Mouse (Mus musculus) ovary, postnatal 10 days (tissue): ENCODE measurements around the gene Disp2.
A peak's percentile ranks its signal among the peaks of the same experiment; 100 is the strongest.

ENCODE experiments used
- DNase-seq: peaks from one replicate; pipeline ENCODE4 v3.0.0; 2022; ENCODE audit warnings: low spot score

Disp2 gene

DNA sequence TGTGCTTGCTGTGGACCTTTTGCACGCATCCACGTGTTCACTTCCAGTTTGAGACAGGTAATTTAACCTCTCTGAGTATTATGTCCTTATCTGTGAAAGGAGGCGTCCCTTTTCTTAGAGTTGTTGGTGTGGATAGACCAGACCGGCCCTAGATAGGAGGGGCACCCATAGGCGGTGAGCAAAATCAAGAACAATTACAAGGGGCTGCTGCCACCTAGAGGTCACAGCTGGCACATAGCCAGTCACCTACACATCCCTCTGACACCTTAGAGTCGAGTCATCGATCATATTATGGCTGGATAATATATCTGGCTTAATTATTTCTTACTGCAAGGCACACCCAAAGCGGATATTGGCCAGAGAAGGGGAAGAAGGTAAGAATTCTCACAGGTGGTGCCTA lies 19.7 kb upstream of the Disp2 start:
- no peak for DNase-seq

- DNase-seq: no peak
Observed at GRCm38 (mm10) chr2:118760311-118761025, 19.1 kb upstream of the Disp2 start.

DNA sequence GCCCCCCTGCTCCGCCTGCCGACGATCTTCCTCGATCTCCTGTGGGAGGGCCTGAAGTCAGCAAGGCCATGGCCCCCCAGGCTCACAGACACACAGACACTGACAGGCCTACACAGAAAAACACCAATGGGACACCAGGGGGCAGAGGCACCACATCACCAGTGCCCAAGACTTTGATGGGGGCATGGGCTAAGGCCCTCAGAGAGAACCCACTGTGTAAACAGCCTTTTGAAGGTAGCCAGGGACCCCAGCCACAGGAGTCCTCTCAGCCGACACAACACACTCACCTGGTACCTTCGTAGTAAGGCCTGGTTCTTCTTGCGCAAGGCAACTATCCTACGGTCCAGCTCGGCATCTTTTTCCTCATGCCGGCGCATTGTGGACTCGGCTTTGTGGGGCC lies 18.2 kb upstream of the Disp2 start:
- DNase-seq: no peak

GRCm38 (mm10) chr2:118761906-118762783 lies 17.4 kb upstream of the Disp2 start, which contains the start of gene Ccdc9b:
TSS of gene Ccdc9b (minus strand) at chr2:118762661.
- DNase-seq: peak; percentile 76

DNA sequence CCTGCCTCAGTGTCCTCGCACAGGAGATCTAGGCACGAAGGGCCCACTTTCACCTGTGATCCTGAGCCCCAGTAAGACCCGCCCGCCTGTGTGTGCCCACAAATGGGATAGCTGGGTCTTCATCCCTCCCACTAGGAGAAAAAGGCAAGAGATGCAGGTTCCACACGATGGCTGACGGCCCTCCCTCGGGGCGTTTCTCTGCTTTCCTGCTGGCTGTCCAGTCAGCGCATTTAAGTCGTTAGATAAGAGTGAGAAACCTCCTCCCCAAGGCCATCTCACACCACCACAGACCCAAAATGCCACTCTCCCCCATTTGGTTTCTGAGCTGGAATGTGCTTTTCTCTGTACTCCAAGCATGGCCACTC lies 16.8 kb upstream of the Disp2 start:
- DNase-seq: no peak

DNA sequence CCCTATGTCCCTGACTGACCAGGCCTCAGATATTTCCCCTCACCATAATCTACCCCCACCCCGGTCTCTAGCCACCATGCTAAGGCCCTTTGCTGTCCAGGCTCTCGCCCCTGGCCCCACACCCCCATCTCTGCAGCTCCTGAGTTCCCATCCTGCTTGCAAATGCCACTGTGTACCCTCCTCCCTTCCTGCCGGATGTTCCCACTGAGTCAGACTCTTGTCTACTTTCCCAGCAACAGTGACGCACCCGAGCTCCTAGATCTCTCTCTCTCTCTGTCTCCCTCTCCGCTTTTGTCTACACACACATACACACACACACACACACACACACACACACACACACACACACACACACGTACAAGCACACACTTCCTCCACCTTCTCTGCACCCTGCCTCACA lies 16.1 kb upstream of the Disp2 start:
- DNase-seq: no peak

- no peak for DNase-seq
Observed at GRCm38 (mm10) chr2:118764094-118764831, 15.3 kb upstream of the Disp2 start.

DNA sequence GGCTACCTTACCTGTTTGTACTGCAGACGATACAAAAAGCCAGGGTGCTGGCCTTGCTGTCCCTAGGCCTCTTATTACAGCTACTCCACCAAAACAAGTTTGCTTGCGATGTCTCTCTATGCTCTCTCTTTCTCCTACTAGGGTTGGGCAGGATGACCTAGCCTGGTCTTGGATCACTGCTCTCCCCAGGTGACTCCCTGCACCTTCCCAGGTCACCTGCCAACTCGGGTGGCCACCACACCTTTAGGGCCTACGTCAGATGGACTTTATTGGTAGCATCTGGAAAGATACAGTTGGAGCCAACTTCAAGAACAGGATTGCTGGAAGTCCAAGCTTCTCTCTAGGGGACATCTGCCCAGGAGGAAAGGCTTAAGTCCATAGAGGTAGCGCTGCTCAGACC lies 14.6 kb upstream of the Disp2 start:
- no peak for DNase-seq

DNA sequence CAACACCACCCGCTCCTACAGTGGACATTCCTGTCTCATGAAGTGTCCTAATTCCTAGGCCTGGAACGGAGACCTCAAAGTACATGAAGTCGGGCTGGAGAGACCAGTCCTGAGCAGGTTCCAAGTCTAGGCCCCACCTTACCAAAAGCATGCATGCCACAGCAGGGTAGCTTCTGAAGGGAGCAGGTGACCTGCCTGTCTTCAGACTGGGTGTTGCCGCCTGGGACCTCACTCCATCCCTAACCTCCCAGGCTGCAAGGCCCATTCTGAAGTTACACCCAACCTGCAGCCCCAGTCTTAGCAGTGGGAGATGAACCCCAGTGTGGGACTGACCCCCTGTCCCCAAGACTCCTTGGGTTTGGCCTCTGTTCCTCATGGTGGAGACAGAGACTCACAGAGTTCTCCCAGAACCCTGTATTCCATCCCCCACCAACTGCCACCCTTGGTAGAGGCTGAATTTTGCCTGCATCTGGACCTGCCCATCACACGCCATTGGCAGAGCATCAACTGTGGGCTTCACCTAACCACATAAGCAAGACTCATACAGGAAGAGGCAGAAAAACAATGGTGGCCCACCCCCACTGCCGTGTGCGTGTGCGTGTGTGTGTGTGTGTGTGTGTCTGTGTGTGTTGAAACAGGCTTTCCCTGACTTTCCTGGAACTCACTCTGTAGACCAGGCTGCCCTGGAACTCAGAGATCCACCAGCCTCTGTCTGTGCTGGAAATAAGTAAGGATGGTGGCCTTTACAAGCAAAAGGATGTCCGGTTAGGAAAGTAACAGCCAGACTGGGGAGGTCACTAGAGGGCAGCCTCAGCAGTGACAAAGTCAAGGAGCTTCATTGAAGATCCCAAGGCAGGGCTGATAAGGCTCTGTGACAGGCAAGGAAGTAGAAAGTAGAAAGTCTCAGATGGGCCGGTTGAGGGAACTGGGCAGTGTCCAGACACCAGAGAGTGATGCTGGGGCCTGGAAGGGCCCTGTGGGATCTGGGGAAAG lies 13.2 kb upstream of the Disp2 start:
- DNase-seq: no peak

DNA sequence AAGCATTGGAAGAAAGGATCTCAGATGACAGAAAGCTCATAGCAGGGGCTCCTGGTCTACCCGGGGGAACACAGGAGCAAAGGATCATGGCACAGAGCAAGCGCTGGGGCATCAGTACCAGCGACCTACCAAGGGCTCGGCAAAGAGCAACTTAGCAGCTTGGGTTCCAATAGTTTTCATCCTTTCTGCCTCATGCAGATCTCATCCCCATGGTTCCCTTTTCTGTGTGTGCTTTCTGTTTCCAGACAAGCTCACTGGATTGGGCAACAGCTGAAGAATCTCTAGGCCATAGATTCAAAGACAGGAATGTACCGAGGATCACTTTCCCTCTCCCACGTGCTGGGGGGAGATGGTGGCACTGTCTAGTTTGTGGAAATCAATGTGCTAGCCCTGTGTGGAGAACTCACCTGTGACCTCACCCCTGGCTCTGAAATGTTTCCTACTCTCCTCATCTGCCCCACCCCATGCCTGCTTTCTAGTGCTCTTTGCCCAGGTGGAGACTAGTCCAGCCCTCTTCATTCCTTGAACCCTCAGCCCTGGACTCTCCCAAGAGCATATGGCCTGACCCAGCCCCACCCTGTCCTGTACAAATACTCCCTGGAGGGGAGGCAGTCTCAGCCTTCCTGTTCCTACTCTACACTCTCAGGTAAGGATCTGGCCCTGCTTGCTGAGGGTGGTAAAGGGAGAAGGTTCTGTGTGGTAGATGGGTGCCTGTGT lies 7.2 kb upstream of the Disp2 start, which contains the start of gene Phgr1:
Gene Phgr1, plus strand, starts transcription at position 612 of the 717 bp plus-strand sequence.
- DNase-seq: no peak

- no peak for DNase-seq
Observed at GRCm38 (mm10) chr2:118774536-118774935, 5.0 kb upstream of the Disp2 start.

DNA sequence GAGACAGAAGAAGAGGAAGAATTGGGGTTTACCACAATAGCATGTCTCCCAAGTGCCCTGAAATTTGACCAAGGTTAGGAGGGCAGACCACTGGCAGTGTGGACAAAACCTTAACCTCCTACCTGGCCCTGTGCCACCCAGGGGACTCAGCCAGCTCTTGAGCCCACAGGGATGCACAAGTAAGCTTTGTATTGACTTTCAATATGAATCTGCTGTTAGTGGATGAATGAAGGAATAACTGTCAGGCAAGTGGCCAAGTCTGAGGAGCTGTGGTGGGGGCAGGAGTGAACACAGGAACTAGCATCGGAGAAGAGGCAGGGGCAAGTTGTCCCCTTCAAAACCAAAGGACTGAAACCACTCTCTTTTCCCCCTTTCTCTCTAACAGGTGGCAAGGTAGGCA lies 4.1 kb upstream of the Disp2 start:
- DNase-seq: no peak

GRCm38 (mm10) chr2:118775846-118776245 lies 3.7 kb upstream of the Disp2 start:
- DNase-seq: no peak

DNA sequence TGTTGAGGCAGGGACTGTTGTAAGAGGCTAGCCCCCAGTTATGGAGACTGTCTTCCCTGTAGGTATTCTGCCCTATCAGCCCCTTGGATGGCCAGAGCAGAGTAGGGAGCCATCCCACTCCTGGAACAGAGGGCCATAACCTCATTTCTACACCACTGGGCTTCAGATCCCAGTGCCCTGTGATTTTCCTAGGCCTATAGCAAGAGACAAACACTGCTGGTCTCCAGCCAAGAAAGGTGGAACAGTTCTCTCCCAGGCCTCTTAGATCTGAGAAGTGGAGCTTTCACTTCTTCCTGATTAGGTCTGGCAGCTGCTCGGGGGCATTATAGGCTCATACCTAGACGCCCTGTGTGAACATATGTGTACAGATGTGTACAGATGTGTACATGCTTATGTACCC lies 3.2 kb upstream of the Disp2 start:
- DNase-seq: no peak

- DNase-seq: no peak
Observed at GRCm38 (mm10) chr2:118778418-118778817, 1.1 kb upstream of the Disp2 start.

GRCm38 (mm10) chr2:118779065-118779464 lies 454 bp upstream of the Disp2 start:
- DNase-seq: no peak

DNA sequence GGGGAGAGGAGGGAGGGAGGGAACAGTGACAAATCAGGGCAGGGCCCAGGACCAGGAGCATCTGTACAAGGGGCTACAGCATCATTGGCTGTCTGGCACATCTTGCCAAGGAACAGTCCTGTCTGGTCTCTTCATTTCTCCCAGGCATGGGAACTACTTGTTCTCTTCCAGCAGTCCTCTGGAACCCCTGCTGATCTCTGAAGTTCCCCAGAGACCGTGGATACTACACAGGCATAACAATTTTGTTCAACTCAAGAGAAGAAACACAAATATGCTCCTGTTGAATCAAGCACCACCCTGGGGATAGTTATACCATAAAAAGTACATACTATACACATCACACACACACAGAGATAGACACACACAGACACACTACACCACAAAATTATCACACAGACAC lies 1.6 kb downstream of the Disp2 start:
- no peak for DNase-seq

DNA sequence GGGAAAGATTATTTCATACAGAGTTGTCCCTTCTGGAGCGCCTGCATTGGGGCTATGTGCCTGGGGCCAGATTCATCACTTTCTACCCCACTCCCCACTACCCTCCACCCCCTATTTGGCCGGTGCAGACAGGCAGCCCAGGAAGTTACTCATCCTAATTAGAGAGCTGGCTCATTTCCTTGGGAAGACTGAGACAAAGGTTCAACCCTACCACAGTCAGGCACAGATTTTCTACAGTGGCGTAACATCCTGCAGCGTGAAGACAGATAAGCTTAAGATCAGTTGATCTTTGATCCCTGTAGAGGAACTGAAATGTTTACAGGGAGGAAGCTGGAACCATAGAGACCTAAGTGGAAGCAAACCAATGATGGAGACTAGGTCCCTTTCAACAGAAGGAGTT lies 2.8 kb downstream of the Disp2 start:
- no peak for DNase-seq

DNA sequence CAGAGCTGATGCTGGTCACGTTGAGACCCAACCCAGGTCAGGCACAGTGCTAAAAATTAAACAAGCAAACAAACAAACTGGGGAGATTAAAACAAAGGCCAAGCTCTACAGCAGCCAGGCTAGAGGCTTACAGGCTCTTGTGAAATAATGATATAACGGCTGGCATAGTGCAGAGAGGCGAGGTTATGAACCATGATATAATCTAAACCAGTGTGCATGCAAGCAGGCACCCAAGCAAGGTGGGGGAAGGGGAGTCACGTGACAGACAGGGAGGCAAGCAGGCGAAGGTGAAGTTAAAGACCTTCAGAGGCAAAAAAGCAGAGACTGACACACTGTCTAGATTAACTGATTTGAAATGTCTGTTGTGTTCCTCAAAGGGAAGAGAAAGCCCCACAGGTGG lies 3.6 kb downstream of the Disp2 start:
- DNase-seq: no peak

GRCm38 (mm10) chr2:118783663-118784062 lies 4.1 kb downstream of the Disp2 start:
- no peak for DNase-seq

- DNase-seq: no peak
Observed at GRCm38 (mm10) chr2:118786525-118786924, 7.0 kb downstream of the Disp2 start.
